8 mouse cellular contexts compared by ENCODE assay signal in genomic region chr2:30676450-30676832, GRCm38 (mm10).
DNase-seq lines count a peak whose midpoint lies in the region; ATAC-seq lines count a peak whose summit lies in the region.

No protein-coding gene starts in this region.

- ATAC-seq in heart, embryonic 16.5 days (replicated peaks; ENCODE audit: extremely low read depth, insufficient read depth, low FRiP score), result 0 out of 2 replicates have a peak, but pooled peaks have one; percentile 8
- no peak for ATAC-seq in liver, embryonic 16.5 days (ENCODE audit: low read depth)

- 8% methylated on average over 7 of the region's 7 CpGs for WGBS in heart, embryonic 10.5 days
- 6% methylated on average over 7 of the region's 7 CpGs for WGBS in heart, embryonic 16.5 days
- WGBS in liver, embryonic 16.5 days (ENCODE audit: insufficient replicate concordance), result 9% methylated on average over 7 of the region's 7 CpGs

- peaks cover 3% of the 10 kb centered on the region; the same call in 1 of the 2 replicates for H3K27me3 ChIP-seq in heart, embryonic 10.5 days (ENCODE audit: insufficient read depth, poor library complexity, severe bottlenecking)
- no peaks in the 10 kb centered on the region for H3K27me3 ChIP-seq in heart, embryonic 16.5 days (ENCODE audit: control insufficient read depth, insufficient read depth, low read length)
- peaks cover 18% of the 10 kb centered on the region for H3K27me3 ChIP-seq in liver, embryonic 16.5 days (ENCODE audit: control insufficient read depth, insufficient read depth, low read depth, low read length)

- H3K27ac ChIP-seq in heart, embryonic 10.5 days, result peak overlapping the region; percentile 96
- peak overlapping the region; percentile 100 for H3K27ac ChIP-seq in heart, embryonic 16.5 days (ENCODE audit: low read length)
- no peak overlapping the region for H3K27ac ChIP-seq in liver, embryonic 16.5 days (ENCODE audit: low read length)

- peak overlapping the region; percentile 8; the same call in 1 of the 2 replicates for H3K9ac ChIP-seq in heart, embryonic 16.5 days (ENCODE audit: low read length)
- H3K9ac ChIP-seq in liver, embryonic 16.5 days (ENCODE audit: low read depth, low read length), result no peak overlapping the region

- H3K9me3 ChIP-seq in heart, embryonic 10.5 days, result no peaks in the 10 kb centered on the region; the same call in 1 of the 2 replicates
- peaks cover 8% of the 10 kb centered on the region for H3K9me3 ChIP-seq in heart, embryonic 16.5 days (replicated peaks; ENCODE audit: control insufficient read depth, low read length)
- H3K9me3 ChIP-seq in liver, embryonic 16.5 days (replicated peaks; ENCODE audit: control insufficient read depth, low read length), result no peaks in the 10 kb centered on the region

- peaks cover 36% of the 10 kb centered on the region for H3K4me1 ChIP-seq in heart, embryonic 10.5 days
- H3K4me1 ChIP-seq in heart, embryonic 16.5 days (ENCODE audit: control insufficient read depth, insufficient read depth, low read length), result peaks cover 21% of the 10 kb centered on the region
- H3K4me1 ChIP-seq in liver, embryonic 16.5 days (ENCODE audit: control insufficient read depth, low read depth, low read length), result peaks cover 4% of the 10 kb centered on the region

- peak overlapping the region; percentile 63 for H3K4me2 ChIP-seq in heart, embryonic 16.5 days (ENCODE audit: low read depth, low read length)
- H3K4me2 ChIP-seq in liver, embryonic 16.5 days (ENCODE audit: low read depth, low read length), result peak overlapping the region; percentile 28; the same call in 1 of the 2 replicates

- no peak for DNase-seq in heart, embryonic 10.5 days (ENCODE audit: low spot score)
- no peak for DNase-seq in heart, postnatal 25 days (ENCODE audit: low spot score)
- DNase-seq in NIH3T3 (ENCODE audit: low read depth), result peak; percentile 49
- DNase-seq in adrenal gland, adult 2 months, result no peak
- no peak for DNase-seq in adrenal gland, postnatal 14 days
- DNase-seq in spleen, postnatal 4 days (ENCODE audit: low spot score in 2 of 2), result no peak

- H3K4me3 ChIP-seq in heart, embryonic 10.5 days, result peak overlapping the region; percentile 59
- H3K4me3 ChIP-seq in heart, embryonic 16.5 days (ENCODE audit: low read length), result peak overlapping the region; percentile 42
- no peak overlapping the region for H3K4me3 ChIP-seq in liver, embryonic 16.5 days (ENCODE audit: low read depth, low read length)

- intact Hi-C loops in heart, postnatal 25 days (cut with DNase I), result no loop called here

- no peaks in the 10 kb centered on the region for H3K36me3 ChIP-seq in heart, embryonic 10.5 days
- no peaks in the 10 kb centered on the region for H3K36me3 ChIP-seq in heart, embryonic 16.5 days (ENCODE audit: control insufficient read depth, insufficient read depth)
- no peaks in the 10 kb centered on the region for H3K36me3 ChIP-seq in liver, embryonic 16.5 days (ENCODE audit: control insufficient read depth, insufficient read depth)
